Mouse (Mus musculus): ENCODE results near the gene Cuedc1. TPM values are rescaled to one million over a fixed set of nuclear protein-coding genes. Genes with fewer than 3 reads are reported as not detected.
A peak's percentile ranks its signal among the peaks of the same experiment; 100 is the strongest.

Cuedc1 gene
- polyA plus RNA-seq, 1 experiment from 2014 or later: 46.1 TPM

DNA sequence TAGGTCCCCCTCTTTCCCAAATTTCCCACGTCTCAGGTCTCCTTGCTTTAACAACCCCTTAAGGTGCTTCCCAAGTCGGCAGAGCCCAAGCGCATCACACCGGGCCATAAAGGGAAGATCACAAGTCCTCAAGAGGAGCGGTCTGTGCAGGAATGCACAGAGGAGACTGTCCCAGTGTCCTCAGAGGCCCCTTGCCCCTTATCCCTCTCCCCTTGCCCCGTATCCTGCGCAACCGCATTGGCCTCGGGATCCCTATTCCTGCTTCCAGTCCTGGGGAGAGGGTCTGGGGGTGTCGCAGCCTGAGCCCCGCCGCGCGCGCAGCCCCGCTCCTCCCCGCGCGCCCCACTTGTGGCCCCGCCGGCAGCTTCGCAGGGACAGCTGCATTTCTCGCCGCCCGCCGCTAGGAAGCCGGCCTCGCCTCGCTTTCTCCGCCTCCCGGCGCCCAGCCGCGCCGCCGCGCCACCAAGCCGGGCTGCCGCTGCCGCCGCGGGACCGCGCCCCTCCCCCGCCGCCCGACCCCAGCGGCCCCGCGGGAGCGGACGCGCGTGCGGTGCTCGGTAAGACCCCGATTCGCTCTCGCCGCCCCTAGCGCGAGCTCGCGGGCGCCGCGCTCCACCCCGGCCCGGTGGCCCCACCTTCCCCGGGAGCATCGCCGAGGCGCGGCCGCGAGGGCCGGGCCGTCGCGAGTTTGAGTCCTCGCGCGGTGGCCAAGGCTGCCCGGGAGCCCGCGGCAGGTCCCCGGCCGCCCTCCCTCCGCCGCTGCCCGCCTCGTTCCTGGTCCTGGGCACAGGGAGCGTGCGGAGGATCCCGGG lies 1.1 kb downstream of the Cuedc1 start:
- H3K27me3 ChIP-seq (ENCODE audit: control insufficient read depth, insufficient read depth, low read depth, low read length): peaks cover 5% of the 10 kb centered on the region; the same call in 1 of the 2 replicates
- peak overlapping the region; percentile 89 for H3K27ac ChIP-seq (ENCODE audit: low read length)
- peak; percentile 72 for ATAC-seq
- H3K9ac ChIP-seq (ENCODE audit: low read depth, low read length): peak overlapping the region; percentile 93
- H3K4me3 ChIP-seq (ENCODE audit: low read depth, low read length): peak overlapping the region; percentile 83
- no peaks in the 10 kb centered on the region for H3K9me3 ChIP-seq (replicated peaks; ENCODE audit: control insufficient read depth, low read length, poor library complexity, severe bottlenecking)
- H3K36me3 ChIP-seq (ENCODE audit: control insufficient read depth, insufficient read depth, low read length): no peaks in the 10 kb centered on the region
- H3K4me2 ChIP-seq (ENCODE audit: low read length): peak overlapping the region; percentile 89
- H3K4me1 ChIP-seq (ENCODE audit: control insufficient read depth, insufficient read depth, low read length): peaks cover 25% of the 10 kb centered on the region
- under 1% methylated on average over 41 of the region's 95 CpGs for WGBS

DNA sequence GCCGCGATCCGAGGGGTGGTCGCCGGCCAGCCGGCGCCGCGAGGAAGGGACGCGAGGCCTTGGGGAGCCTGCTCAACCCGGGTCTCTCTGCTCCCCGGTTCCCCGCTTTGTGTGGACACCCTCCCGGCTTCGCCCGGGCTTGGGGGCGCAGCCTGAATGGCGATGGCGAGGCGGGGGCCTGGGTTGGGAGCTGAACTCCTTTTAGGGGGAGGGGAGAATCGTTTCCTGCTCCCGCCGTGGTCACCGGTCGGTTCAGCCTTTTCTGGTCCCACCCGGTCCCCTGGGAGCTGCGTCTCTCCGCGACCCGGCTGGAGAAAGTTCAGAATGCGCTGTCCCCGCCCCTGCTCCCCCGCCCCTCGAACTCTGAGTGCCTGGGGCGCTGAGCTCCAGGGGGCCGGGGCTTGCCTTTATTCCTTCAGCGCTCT lies 1.8 kb downstream of the Cuedc1 start:
- peak overlapping the region; percentile 93 for H3K9ac ChIP-seq (ENCODE audit: low read depth, low read length)
- no peaks in the 10 kb centered on the region for H3K9me3 ChIP-seq (replicated peaks; ENCODE audit: control insufficient read depth, low read length, poor library complexity, severe bottlenecking)
- no peaks in the 10 kb centered on the region for H3K36me3 ChIP-seq (ENCODE audit: control insufficient read depth, insufficient read depth, low read length)
- 0% methylated on average over 17 of the region's 38 CpGs for WGBS
- ATAC-seq: peak; percentile 27
- peak overlapping the region; percentile 89 for H3K4me2 ChIP-seq (ENCODE audit: low read length)
- H3K27me3 ChIP-seq (ENCODE audit: control insufficient read depth, insufficient read depth, low read depth, low read length): peaks cover 5% of the 10 kb centered on the region; the same call in 1 of the 2 replicates
- H3K4me3 ChIP-seq (ENCODE audit: low read depth, low read length): peak overlapping the region; percentile 83
- peaks cover 25% of the 10 kb centered on the region for H3K4me1 ChIP-seq (ENCODE audit: control insufficient read depth, insufficient read depth, low read length)
- peak overlapping the region; percentile 89 for H3K27ac ChIP-seq (ENCODE audit: low read length)

DNA sequence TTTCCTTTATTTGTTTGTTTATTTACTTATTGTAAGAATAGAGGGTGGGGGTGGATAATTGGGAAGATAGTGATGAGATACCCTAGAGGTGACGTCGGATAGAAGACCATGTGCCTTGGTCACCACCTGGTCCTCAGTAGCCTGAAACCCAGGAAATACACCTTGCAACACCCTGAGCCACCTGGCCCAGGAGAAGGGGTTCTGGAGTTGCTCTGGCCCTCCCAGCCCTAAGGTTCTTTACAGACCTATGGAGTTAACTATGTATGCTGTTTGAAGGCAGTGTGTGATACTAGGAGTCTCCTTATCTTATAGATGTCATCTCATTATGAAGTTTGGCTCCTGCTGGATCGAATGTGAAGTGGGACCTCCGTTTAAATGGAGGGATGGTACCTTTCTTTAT lies 2.3 kb downstream of the Cuedc1 start:
- Histone ChIP-seq H3K27ac (ENCODE audit: low read length) (peak overlapping the region; percentile 89), H3K9me3 (replicated peaks; ENCODE audit: control insufficient read depth, low read length, poor library complexity, severe bottlenecking) (no peaks in the 10 kb centered on the region), H3K4me2 (ENCODE audit: low read length) (peak overlapping the region; percentile 89), H3K36me3 (ENCODE audit: control insufficient read depth, insufficient read depth, low read length) (no peaks in the 10 kb centered on the region), H3K4me3 (ENCODE audit: low read depth, low read length) (peak overlapping the region; percentile 83), H3K4me1 (ENCODE audit: control insufficient read depth, insufficient read depth, low read length) (peaks cover 25% of the 10 kb centered on the region), H3K9ac (ENCODE audit: low read depth, low read length) (no peak overlapping the region; the same call in 1 of the 2 replicates), H3K27me3 (ENCODE audit: control insufficient read depth, insufficient read depth, low read depth, low read length) (peaks cover 5% of the 10 kb centered on the region; the same call in 1 of the 2 replicates)
- 31% methylated on average over 4 of the region's 4 CpGs for WGBS
- 0 out of 2 replicates have a peak, but pooled peaks have one; percentile 37 for ATAC-seq

DNA sequence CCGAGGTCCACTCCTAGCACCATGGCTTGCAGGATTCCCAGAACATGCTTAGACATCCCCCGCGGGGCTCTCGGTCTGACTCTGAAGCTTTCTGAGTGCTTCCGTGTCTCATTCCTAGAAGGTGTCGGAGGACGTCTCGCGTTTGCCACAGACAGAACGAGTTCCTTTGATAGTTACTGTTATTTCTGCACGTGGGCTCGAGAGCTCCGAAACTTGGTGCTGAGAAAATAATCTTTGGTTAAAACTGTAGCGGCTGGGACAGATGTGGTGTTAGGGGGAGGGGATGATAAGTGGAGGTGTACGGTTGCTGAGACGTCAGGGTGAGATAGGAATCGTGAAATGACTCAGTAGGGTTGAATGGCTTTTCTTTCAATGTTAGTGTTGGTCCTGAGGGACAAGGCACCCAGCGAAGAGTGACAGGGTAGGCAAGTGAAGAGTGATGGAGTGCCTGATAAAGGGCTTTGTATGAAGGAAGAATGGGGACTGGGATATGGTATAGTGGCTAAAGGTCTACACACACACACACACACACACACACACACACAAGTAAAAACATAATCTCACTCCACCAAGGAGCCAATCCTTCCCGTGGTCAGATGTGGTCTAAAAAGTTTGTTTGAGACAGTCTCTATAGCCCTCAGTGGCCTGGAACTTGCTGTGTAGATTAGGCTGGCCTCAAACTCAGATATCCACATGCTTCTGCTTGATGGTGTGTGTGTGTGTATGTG lies 5.5 kb downstream of the Cuedc1 start:
- H3K4me2 ChIP-seq (ENCODE audit: low read length): no peak overlapping the region
- no peaks in the 10 kb centered on the region for H3K36me3 ChIP-seq (ENCODE audit: control insufficient read depth, insufficient read depth, low read length)
- 94% methylated on average over 19 of the region's 19 CpGs for WGBS
- no peak overlapping the region for H3K27ac ChIP-seq (ENCODE audit: low read length)
- no peaks in the 10 kb centered on the region for H3K27me3 ChIP-seq (ENCODE audit: control insufficient read depth, insufficient read depth, low read depth, low read length)
- ATAC-seq: no peak
- no peaks in the 10 kb centered on the region for H3K9me3 ChIP-seq (replicated peaks; ENCODE audit: control insufficient read depth, low read length, poor library complexity, severe bottlenecking)
- no peak overlapping the region for H3K9ac ChIP-seq (ENCODE audit: low read depth, low read length)
- no peak overlapping the region for H3K4me3 ChIP-seq (ENCODE audit: low read depth, low read length)
- H3K4me1 ChIP-seq (ENCODE audit: control insufficient read depth, insufficient read depth, low read length): peaks cover 15% of the 10 kb centered on the region

DNA sequence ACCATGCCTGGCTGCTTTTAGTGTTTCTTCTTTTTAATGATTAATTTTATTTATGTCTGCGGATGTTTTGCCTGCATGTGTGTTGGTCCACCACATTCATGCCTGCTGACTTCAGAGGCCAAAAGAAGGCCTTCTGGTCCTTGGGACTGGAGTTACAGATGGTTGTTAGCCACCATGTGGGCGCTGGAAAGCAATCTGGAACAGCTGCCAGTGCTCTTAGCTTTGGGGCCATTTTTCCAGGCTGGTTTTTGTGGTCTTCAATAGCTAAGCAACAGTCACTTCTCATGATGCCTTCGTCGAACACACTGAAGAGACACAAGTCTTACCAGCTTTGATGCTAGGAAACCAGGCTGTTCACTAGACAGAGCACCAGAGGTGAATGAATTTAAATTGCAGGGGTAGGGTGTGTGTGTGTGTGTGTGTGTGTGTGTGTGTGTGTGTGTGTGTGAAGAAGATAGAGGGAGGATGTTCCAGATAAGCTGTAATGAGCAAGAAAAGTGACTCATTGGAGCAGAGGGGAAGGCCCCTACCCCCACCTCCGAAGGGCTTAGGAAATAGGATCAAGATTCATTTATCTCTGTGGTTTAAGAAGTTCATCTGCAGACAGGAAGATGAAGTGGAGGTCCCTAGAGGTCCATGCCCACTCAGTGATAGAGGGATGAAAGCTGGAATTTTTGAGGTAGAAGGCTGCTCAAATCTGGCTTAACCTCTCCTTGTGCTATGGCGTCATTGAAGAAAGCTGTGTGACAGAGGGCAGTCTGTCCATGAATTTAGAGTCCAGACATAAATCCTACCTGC lies 7.8 kb downstream of the Cuedc1 start:
- no peaks in the 10 kb centered on the region for H3K36me3 ChIP-seq (ENCODE audit: control insufficient read depth, insufficient read depth, low read length)
- no peak overlapping the region for H3K27ac ChIP-seq (ENCODE audit: low read length)
- H3K27me3 ChIP-seq (ENCODE audit: control insufficient read depth, insufficient read depth, low read depth, low read length): no peaks in the 10 kb centered on the region
- no peak for ATAC-seq
- no peak overlapping the region for H3K9ac ChIP-seq (ENCODE audit: low read depth, low read length)
- no peaks in the 10 kb centered on the region for H3K9me3 ChIP-seq (replicated peaks; ENCODE audit: control insufficient read depth, low read length, poor library complexity, severe bottlenecking)
- no peak overlapping the region for H3K4me2 ChIP-seq (ENCODE audit: low read length)
- H3K4me1 ChIP-seq (ENCODE audit: control insufficient read depth, insufficient read depth, low read length): peaks cover 4% of the 10 kb centered on the region; the same call in 1 of the 2 replicates
- H3K4me3 ChIP-seq (ENCODE audit: low read depth, low read length): no peak overlapping the region
- 73% methylated on average over 6 of the region's 6 CpGs for WGBS

DNA sequence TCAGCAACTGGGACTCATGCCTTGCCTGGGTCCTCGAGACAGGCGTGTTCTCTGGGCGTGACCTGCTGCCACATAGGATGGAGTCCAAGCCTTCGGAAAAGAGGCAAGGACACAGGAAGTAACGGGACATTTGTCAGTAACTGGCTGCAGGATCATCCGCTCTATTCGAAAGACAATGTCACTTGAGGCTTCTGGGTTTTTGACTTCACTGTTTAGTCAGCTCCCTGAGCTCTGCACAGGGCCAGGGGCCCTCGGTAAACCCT lies 8.4 kb downstream of the Cuedc1 start:
- no peak for ATAC-seq
- Histone ChIP-seq H3K9me3 (replicated peaks; ENCODE audit: control insufficient read depth, low read length, poor library complexity, severe bottlenecking) (no peaks in the 10 kb centered on the region), H3K27ac (ENCODE audit: low read length) (no peak overlapping the region), H3K4me1 (ENCODE audit: control insufficient read depth, insufficient read depth, low read length) (peaks cover 2% of the 10 kb centered on the region; the same call in 1 of the 2 replicates), H3K9ac (ENCODE audit: low read depth, low read length) (no peak overlapping the region), H3K4me2 (ENCODE audit: low read length) (no peak overlapping the region), H3K4me3 (ENCODE audit: low read depth, low read length) (no peak overlapping the region), H3K36me3 (ENCODE audit: control insufficient read depth, insufficient read depth, low read length) (no peaks in the 10 kb centered on the region), H3K27me3 (ENCODE audit: control insufficient read depth, insufficient read depth, low read depth, low read length) (no peaks in the 10 kb centered on the region)
- WGBS: 69% methylated on average over 8 of the region's 8 CpGs

DNA sequence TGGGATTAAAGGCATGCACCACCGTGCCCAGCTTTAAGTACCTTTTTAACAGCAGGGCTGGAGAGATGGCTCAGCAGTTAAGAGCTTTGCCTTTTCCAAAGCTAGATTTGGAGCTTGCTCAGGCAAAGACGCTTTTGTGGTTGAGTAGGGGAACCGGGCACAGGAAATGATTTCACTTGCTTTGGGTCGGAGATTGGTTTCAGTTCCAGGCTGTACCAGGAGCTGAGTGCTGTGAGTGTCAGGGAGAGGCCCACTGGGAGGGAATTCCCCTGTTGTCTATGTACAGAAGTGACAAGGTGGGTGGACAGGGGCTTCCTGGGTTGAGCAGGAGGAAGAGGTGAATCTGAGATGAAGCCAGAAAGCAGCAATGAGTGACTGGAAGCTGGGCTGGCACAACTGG lies 9.5 kb downstream of the Cuedc1 start:
- WGBS: 79% methylated on average over 4 of the region's 4 CpGs
- H3K36me3 ChIP-seq (ENCODE audit: control insufficient read depth, insufficient read depth, low read length): no peaks in the 10 kb centered on the region
- no peak overlapping the region for H3K4me2 ChIP-seq (ENCODE audit: low read length)
- H3K4me1 ChIP-seq (ENCODE audit: control insufficient read depth, insufficient read depth, low read length): no peaks in the 10 kb centered on the region; the same call in 1 of the 2 replicates
- H3K4me3 ChIP-seq (ENCODE audit: low read depth, low read length): no peak overlapping the region
- H3K9me3 ChIP-seq (replicated peaks; ENCODE audit: control insufficient read depth, low read length, poor library complexity, severe bottlenecking): no peaks in the 10 kb centered on the region
- H3K27me3 ChIP-seq (ENCODE audit: control insufficient read depth, insufficient read depth, low read depth, low read length): no peaks in the 10 kb centered on the region
- no peak for ATAC-seq
- no peak overlapping the region for H3K9ac ChIP-seq (ENCODE audit: low read depth, low read length)
- H3K27ac ChIP-seq (ENCODE audit: low read length): no peak overlapping the region

DNA sequence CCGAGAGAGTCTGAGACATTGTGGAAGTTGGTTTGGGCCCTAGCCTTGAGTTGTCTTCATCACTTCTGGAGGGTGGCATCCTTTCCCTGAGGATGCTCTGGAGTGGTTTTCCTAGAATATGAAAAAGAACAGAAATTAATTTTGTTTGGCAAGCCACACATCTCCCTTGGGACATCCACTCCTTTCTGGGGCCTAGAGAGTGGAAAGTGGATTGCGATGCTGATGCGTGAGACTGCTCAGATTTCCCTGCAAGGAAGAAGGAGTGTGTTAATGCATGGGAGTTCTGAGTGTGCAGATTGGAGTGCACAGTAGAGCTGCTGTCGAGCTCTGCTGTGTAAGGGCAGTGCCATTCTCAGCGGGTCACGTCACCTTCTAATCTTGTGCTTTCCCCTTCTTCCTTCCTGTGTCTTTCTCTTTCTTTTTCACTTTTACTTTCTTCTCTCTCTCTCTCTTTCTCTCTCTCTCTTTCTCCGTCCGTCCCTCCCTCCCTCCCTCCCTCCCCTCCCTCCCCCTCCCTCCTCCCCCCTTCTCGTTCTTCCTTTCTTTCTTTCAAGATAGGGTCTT lies 12.3 kb downstream of the Cuedc1 start:
- ATAC-seq: no peak
- Histone ChIP-seq H3K27ac (ENCODE audit: low read length) (no peak overlapping the region), H3K9me3 (replicated peaks; ENCODE audit: control insufficient read depth, low read length, poor library complexity, severe bottlenecking) (no peaks in the 10 kb centered on the region), H3K36me3 (ENCODE audit: control insufficient read depth, insufficient read depth, low read length) (no peaks in the 10 kb centered on the region), H3K27me3 (ENCODE audit: control insufficient read depth, insufficient read depth, low read depth, low read length) (no peaks in the 10 kb centered on the region), H3K4me2 (ENCODE audit: low read length) (no peak overlapping the region), H3K4me1 (ENCODE audit: control insufficient read depth, insufficient read depth, low read length) (peaks cover 7% of the 10 kb centered on the region), H3K9ac (ENCODE audit: low read depth, low read length) (no peak overlapping the region), H3K4me3 (ENCODE audit: low read depth, low read length) (no peak overlapping the region)
- 61% methylated on average over 9 of the region's 9 CpGs for WGBS

Measured in midbrain, embryonic 16.5 days (tissue).